Comparison of ENCODE assay signal across 14 mouse cellular contexts in genomic region chr15:10632581-10632980, GRCm38 (mm10).
"Had no signal": no experiment of that assay in that cellular context is flagged by ENCODE, and none has a peak within 500 bp of the region (broad histone marks: within the 10 kb centered on the region; RNA-seq: fewer than 3 reads in every experiment).

No protein-coding gene starts in this region.

- H3K4me3 ChIP-seq: intestine, embryonic 15.5 days; midbrain, embryonic 12.5 days; neural tube, embryonic 13.5 days; stomach, embryonic 15.5 days had no signal

- H3K9me3 ChIP-seq: intestine, embryonic 15.5 days; midbrain, embryonic 12.5 days; neural tube, embryonic 13.5 days; stomach, embryonic 15.5 days had no signal

- H3K4me2 ChIP-seq: intestine, embryonic 15.5 days; midbrain, embryonic 12.5 days; neural tube, embryonic 13.5 days; stomach, embryonic 15.5 days had no signal

- H3K27ac ChIP-seq: intestine, embryonic 15.5 days; midbrain, embryonic 12.5 days; neural tube, embryonic 13.5 days; stomach, embryonic 15.5 days had no signal

- H3K27me3 ChIP-seq: intestine, embryonic 15.5 days; midbrain, embryonic 12.5 days; neural tube, embryonic 13.5 days; stomach, embryonic 15.5 days had no signal

- H3K9ac ChIP-seq: intestine, embryonic 15.5 days; midbrain, embryonic 12.5 days; neural tube, embryonic 13.5 days; stomach, embryonic 15.5 days had no signal

- ATAC-seq: intestine, embryonic 15.5 days; midbrain, embryonic 16.5 days had no signal

- H3K36me3 ChIP-seq: intestine, embryonic 15.5 days; stomach, embryonic 15.5 days had no signal

- DNase-seq: kidney, postnatal 25 days; layer of hippocampus, adult 9-11 months; layer of hippocampus, postnatal 36 days; lung, adult 18-20 months; retina, postnatal 1 day; right cerebral cortex, postnatal 4 days; spleen, adult 18-20 months; thymus, adult 2 months; thymus, postnatal 25 days had no signal
